Mouse (Mus musculus): ENCODE data around the gene Trmt112. TPM values are rescaled to one million over a fixed set of nuclear protein-coding genes. Genes with fewer than 3 reads are reported as not detected.
A peak's percentile ranks its signal among the peaks of the same experiment; 100 is the strongest.

Trmt112 gene
- 115 and 140 TPM in 2 replicates for polyA plus RNA-seq (2014; fragmentation: Nextera tagmentation; extraction: Ambion mirVana)

- peak; percentile 97 for DNase-seq
- peak; percentile 90 for ATAC-seq (ENCODE audit: low FRiP score, low TSS enrichment)
- WGBS, result under 1% methylated on average over 65 of the region's 65 CpGs
- Histone ChIP-seq H3K36me3 (ENCODE audit: control insufficient read depth, insufficient read depth, low read length) (peaks cover 58% of the 10 kb centered on the region), H3K9me3 (ENCODE audit: control insufficient read depth, low read length) (no peaks in the 10 kb centered on the region), H3K4me2 (ENCODE audit: low read length) (peak within 1 kb of the TSS; percentile 91), H3K27ac (replicated peaks; ENCODE audit: low read depth, low read length) (peak within 1 kb of the TSS; percentile 97), H3K4me3 (replicated peaks; ENCODE audit: low read depth, low read length) (peak within 1 kb of the TSS; percentile 63), H3K9ac (replicated peaks; ENCODE audit: low read length) (peak within 1 kb of the TSS; percentile 73), H3K4me1 (ENCODE audit: control insufficient read depth, insufficient read depth, low read length) (peaks cover 16% of the 10 kb centered on the region), H3K27me3 (ENCODE audit: control insufficient read depth, insufficient read depth, low read length) (no peaks in the 10 kb centered on the region)
Observed at GRCm38 (mm10) chr19:6909507-6910289, at the start of gene Trmt112, which contains the start of gene Prdx5. Gene Trmt112, plus strand, starts transcription at chr19:6909698. Gene Prdx5, minus strand, starts transcription at chr19:6910106.

DNA sequence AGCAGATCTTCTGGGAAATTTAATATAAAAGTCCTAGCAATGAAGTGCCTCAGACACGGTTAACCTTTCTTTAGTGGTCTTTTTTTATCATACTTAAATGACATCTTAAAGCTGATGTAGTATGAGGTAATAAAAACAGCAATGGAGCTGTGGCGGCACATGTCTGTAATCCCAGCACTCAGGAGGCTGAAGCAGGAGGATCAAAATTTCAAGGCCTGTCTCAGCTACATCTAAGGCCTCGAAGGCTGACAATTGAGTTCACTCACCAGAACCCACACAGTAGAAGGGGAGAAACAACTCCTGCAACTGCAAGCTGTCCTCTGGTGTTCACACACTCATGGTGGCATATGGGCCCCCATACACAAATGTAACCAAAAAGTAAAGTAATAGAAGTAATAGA lies 49.5 kb upstream of the Trmt112 start:
- no peaks in the 10 kb centered on the region for H3K9me3 ChIP-seq (ENCODE audit: control insufficient read depth, low read length)
- no peak overlapping the region for H3K4me3 ChIP-seq (replicated peaks; ENCODE audit: low read depth, low read length)
- no peaks in the 10 kb centered on the region for H3K27me3 ChIP-seq (ENCODE audit: control insufficient read depth, insufficient read depth, low read length)
- H3K4me2 ChIP-seq (ENCODE audit: low read length), result no peak overlapping the region
- ATAC-seq (ENCODE audit: low FRiP score, low TSS enrichment) (no peak), DNase-seq (no peak)
- H3K36me3 ChIP-seq (ENCODE audit: control insufficient read depth, insufficient read depth, low read length), result no peaks in the 10 kb centered on the region
- WGBS, result 83% methylated on average over 3 of the region's 3 CpGs
- no peak overlapping the region for H3K27ac ChIP-seq (replicated peaks; ENCODE audit: low read depth, low read length)
- H3K4me1 ChIP-seq (ENCODE audit: control insufficient read depth, insufficient read depth, low read length), result 0 out of 2 replicates have a peak, but pooled peaks cover 3% of the 10 kb centered on the region
- H3K9ac ChIP-seq (replicated peaks; ENCODE audit: low read length), result no peak overlapping the region

- Histone ChIP-seq H3K27ac (replicated peaks; ENCODE audit: low read depth, low read length) (no peak overlapping the region), H3K4me3 (replicated peaks; ENCODE audit: low read depth, low read length) (no peak overlapping the region), H3K9ac (replicated peaks; ENCODE audit: low read length) (no peak overlapping the region), H3K4me2 (ENCODE audit: low read length) (no peak overlapping the region), H3K4me1 (ENCODE audit: control insufficient read depth, insufficient read depth, low read length) (0 out of 2 replicates have a peak, but pooled peaks cover under 1% of the 10 kb centered on the region), H3K36me3 (ENCODE audit: control insufficient read depth, insufficient read depth, low read length) (no peaks in the 10 kb centered on the region), H3K9me3 (ENCODE audit: control insufficient read depth, low read length) (no peaks in the 10 kb centered on the region), H3K27me3 (ENCODE audit: control insufficient read depth, insufficient read depth, low read length) (no peaks in the 10 kb centered on the region)
- ATAC-seq (ENCODE audit: low FRiP score, low TSS enrichment) (no peak), DNase-seq (no peak)
- 83% methylated on average over 6 of the region's 6 CpGs for WGBS
Observed at GRCm38 (mm10) chr19:6860706-6861105, 48.8 kb upstream of the Trmt112 start.

DNA sequence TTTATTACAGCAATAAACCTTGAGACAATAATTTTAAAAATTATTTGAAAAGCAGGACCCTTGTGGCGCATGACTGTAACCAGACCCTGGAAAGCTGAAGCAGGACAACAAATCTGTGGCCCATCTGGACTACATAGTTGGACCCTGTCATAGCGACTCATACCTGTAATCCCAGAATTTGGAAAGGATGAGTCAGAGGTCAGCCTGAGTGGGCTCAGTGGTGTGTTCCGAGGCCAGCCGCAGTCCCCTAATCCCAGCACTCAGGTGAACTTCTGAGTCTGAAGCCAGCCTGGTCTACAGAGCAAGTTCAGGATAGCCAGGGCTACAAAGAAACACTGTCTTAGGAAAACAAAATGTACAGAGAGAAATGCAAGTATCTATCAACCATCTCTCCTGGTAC lies 48.0 kb upstream of the Trmt112 start:
- Histone ChIP-seq H3K9me3 (ENCODE audit: control insufficient read depth, low read length) (no peaks in the 10 kb centered on the region), H3K4me2 (ENCODE audit: low read length) (no peak overlapping the region), H3K4me3 (replicated peaks; ENCODE audit: low read depth, low read length) (no peak overlapping the region), H3K27me3 (ENCODE audit: control insufficient read depth, insufficient read depth, low read length) (no peaks in the 10 kb centered on the region), H3K4me1 (ENCODE audit: control insufficient read depth, insufficient read depth, low read length) (no peaks in the 10 kb centered on the region), H3K9ac (replicated peaks; ENCODE audit: low read length) (no peak overlapping the region), H3K36me3 (ENCODE audit: control insufficient read depth, insufficient read depth, low read length) (no peaks in the 10 kb centered on the region), H3K27ac (replicated peaks; ENCODE audit: low read depth, low read length) (no peak overlapping the region)
- no peak for ATAC-seq (ENCODE audit: low FRiP score, low TSS enrichment)
- no peak for DNase-seq
- WGBS, result 93% methylated on average over 4 of the region's 4 CpGs

DNA sequence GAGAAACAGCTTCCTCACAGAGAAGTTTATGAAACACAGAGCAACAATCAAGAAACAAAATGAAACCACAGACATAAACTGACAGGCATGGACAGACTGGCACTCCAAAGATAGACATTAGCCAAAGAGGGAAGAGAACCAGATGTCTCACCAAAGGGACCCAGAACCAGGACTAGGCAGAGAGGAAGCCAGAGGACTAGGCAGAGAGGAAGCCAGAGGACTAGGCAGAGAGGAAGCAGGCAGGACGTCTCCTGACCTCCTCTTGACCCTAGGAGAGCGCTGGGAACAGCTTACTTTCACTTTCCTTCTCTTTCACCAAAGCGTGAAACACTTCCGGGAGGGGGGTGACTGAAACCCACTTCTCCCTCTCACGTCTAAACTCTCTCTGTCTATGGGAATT lies 40.1 kb upstream of the Trmt112 start:
- no peak for DNase-seq
- H3K27ac ChIP-seq (replicated peaks; ENCODE audit: low read depth, low read length), result no peak overlapping the region
- H3K9me3 ChIP-seq (ENCODE audit: control insufficient read depth, low read length), result no peaks in the 10 kb centered on the region
- no peaks in the 10 kb centered on the region for H3K4me1 ChIP-seq (ENCODE audit: control insufficient read depth, insufficient read depth, low read length)
- 16% methylated on average over 5 of the region's 5 CpGs for WGBS
- H3K36me3 ChIP-seq (ENCODE audit: control insufficient read depth, insufficient read depth, low read length), result no peaks in the 10 kb centered on the region
- no peak for ATAC-seq (ENCODE audit: low FRiP score, low TSS enrichment)
- H3K4me2 ChIP-seq (ENCODE audit: low read length), result no peak overlapping the region
- H3K9ac ChIP-seq (replicated peaks; ENCODE audit: low read length), result no peak overlapping the region
- H3K27me3 ChIP-seq (ENCODE audit: control insufficient read depth, insufficient read depth, low read length), result no peaks in the 10 kb centered on the region
- no peak overlapping the region for H3K4me3 ChIP-seq (replicated peaks; ENCODE audit: low read depth, low read length)

GRCm38 (mm10) chr19:6871574-6872271 lies 37.8 kb upstream of the Trmt112 start:
- H3K4me3 ChIP-seq (replicated peaks; ENCODE audit: low read depth, low read length), result no peak overlapping the region
- no peak for ATAC-seq (ENCODE audit: low FRiP score, low TSS enrichment)
- H3K27me3 ChIP-seq (ENCODE audit: control insufficient read depth, insufficient read depth, low read length), result no peaks in the 10 kb centered on the region
- no peak for DNase-seq
- H3K4me2 ChIP-seq (ENCODE audit: low read length), result no peak overlapping the region
- H3K27ac ChIP-seq (replicated peaks; ENCODE audit: low read depth, low read length), result no peak overlapping the region
- 57% methylated on average over 5 of the region's 5 CpGs for WGBS
- H3K9ac ChIP-seq (replicated peaks; ENCODE audit: low read length), result no peak overlapping the region
- H3K36me3 ChIP-seq (ENCODE audit: control insufficient read depth, insufficient read depth, low read length), result no peaks in the 10 kb centered on the region
- no peaks in the 10 kb centered on the region for H3K4me1 ChIP-seq (ENCODE audit: control insufficient read depth, insufficient read depth, low read length)
- no peaks in the 10 kb centered on the region for H3K9me3 ChIP-seq (ENCODE audit: control insufficient read depth, low read length)

GRCm38 (mm10) chr19:6872701-6873100 lies 36.8 kb upstream of the Trmt112 start:
- Histone ChIP-seq H3K4me3 (replicated peaks; ENCODE audit: low read depth, low read length) (no peak overlapping the region), H3K27me3 (ENCODE audit: control insufficient read depth, insufficient read depth, low read length) (no peaks in the 10 kb centered on the region), H3K4me2 (ENCODE audit: low read length) (no peak overlapping the region), H3K9ac (replicated peaks; ENCODE audit: low read length) (no peak overlapping the region), H3K27ac (replicated peaks; ENCODE audit: low read depth, low read length) (no peak overlapping the region), H3K4me1 (ENCODE audit: control insufficient read depth, insufficient read depth, low read length) (no peaks in the 10 kb centered on the region), H3K36me3 (ENCODE audit: control insufficient read depth, insufficient read depth, low read length) (no peaks in the 10 kb centered on the region), H3K9me3 (ENCODE audit: control insufficient read depth, low read length) (no peaks in the 10 kb centered on the region; the same call in 1 of the 2 replicates)
- DNase-seq (no peak), ATAC-seq (ENCODE audit: low FRiP score, low TSS enrichment) (no peak)
- 80% methylated on average over 3 of the region's 3 CpGs for WGBS

DNA sequence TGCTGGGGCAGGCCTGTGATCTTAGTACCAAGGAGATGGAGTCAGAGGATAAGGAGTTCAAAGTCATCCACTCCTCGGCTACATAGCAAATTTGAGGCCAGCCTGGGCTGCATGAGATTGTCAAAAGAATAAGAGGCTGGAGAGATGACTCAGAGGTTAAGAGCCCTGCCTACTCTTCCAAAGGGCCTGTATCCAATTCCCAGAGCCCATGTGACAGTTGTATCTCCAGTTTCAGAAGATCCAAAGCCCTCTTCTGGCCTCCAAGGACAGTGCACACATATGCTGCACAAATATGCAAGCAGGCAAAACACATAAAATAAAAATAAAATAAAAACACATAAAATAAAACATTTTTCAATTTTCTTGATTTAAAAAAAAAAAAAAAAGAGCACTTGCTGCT lies 35.2 kb upstream of the Trmt112 start:
- whole genome bisulfite sequencing, result 87% methylated on average over 1 of the region's 1 CpGs

More for the DNA sequence above, 35.2 kb upstream of the Trmt112 start:
- H3K9me3 ChIP-seq (ENCODE audit: control insufficient read depth, low read length), result peaks cover 5% of the 10 kb centered on the region; the same call in 1 of the 2 replicates
- ATAC-seq (ENCODE audit: low FRiP score, low TSS enrichment) (no peak), DNase-seq (no peak)
- no peaks in the 10 kb centered on the region for H3K36me3 ChIP-seq (ENCODE audit: control insufficient read depth, insufficient read depth, low read length)
- H3K4me2 ChIP-seq (ENCODE audit: low read length), result no peak overlapping the region
- H3K27ac ChIP-seq (replicated peaks; ENCODE audit: low read depth, low read length), result no peak overlapping the region
- H3K4me3 ChIP-seq (replicated peaks; ENCODE audit: low read depth, low read length), result no peak overlapping the region
- H3K4me1 ChIP-seq (ENCODE audit: control insufficient read depth, insufficient read depth, low read length), result no peaks in the 10 kb centered on the region
- no peaks in the 10 kb centered on the region for H3K27me3 ChIP-seq (ENCODE audit: control insufficient read depth, insufficient read depth, low read length)
- no peak overlapping the region for H3K9ac ChIP-seq (replicated peaks; ENCODE audit: low read length)
